Mouse (Mus musculus) liver, embryonic 18 days (tissue): Measurements from ENCODE around the gene Bloc1s4. TPM values are rescaled to one million over a fixed set of nuclear protein-coding genes. Genes with fewer than 3 reads are reported as not detected.

Experiments
- polyA plus RNA-seq: library from polyadenylated mRNA; depleted of rRNA; stranded (reverse); fragments of >200 nt; gene quantifications from 2 replicates; pipeline ENCODE4 v1.2.3, GENCODE M21; 2012; rRNA removed

Gene Bloc1s4
- polyA plus RNA-seq: 12.0 and 12.3 TPM in 2 replicates

GRCm38 (mm10) chr5:36748536-36749061, at the start of gene Bloc1s4:
Gene Bloc1s4 (minus strand): TSS chr5:36748650.

GRCm38 (mm10) chr5:36796296-36797014, 48.0 kb upstream of the Bloc1s4 start, which contains the start of gene Mrfap1:
Gene Mrfap1 (minus strand): TSS chr5:36796772.

Other genes starting within 250 kb of the Bloc1s4 start
- 8.1 and 9.1 TPM in 2 replicates for gene Tbc1d14, start 155.4 kb downstream of the Bloc1s4 start, polyA plus RNA-seq
- 12.8 and 13.1 TPM in 2 replicates for gene D5Ertd579e, start 52.6 kb downstream of the Bloc1s4 start, polyA plus RNA-seq
- 88.5 and 88.6 TPM in 2 replicates for gene Mrfap1, start 48.1 kb upstream of the Bloc1s4 start, polyA plus RNA-seq
- 19.8 and 21.1 TPM in 2 replicates for gene Man2b2, start 82.0 kb upstream of the Bloc1s4 start, polyA plus RNA-seq
- 0.01 and 0.02 TPM in 2 replicates for gene Ppp2r2c, start 119.9 kb upstream of the Bloc1s4 start, polyA plus RNA-seq
- 1.8 and 2.1 TPM in 2 replicates for gene Wfs1, start 240.6 kb upstream of the Bloc1s4 start, polyA plus RNA-seq